Mouse (Mus musculus) G1E (cell line): Measurements from ENCODE around the gene Usp30. TPM values are rescaled to one million over a fixed set of nuclear protein-coding genes. Genes with fewer than 3 reads are reported as not detected.

ENCODE experiments used
- ATAC-seq: 2 replicates; pipeline ENCODE4 v1.8.0; 2016; ENCODE audit warnings: mild to moderate bottlenecking; ENCODE audit not compliant: insufficient number of reproducible peaks, poor library complexity, low FRiP score, severe bottlenecking; ENCODE audit errors: extremely low read depth
- DNase-seq: peaks from one replicate; pipeline ENCODE4 v3.0.0; 2012; ENCODE audit warnings: low spot score
- H3K27me3 ChIP-seq: 2 replicates; pipeline ENCODE4 v1.6.1; 2012; ENCODE audit warnings: mild to moderate bottlenecking, low read length, inconsistent platforms; ENCODE audit not compliant: insufficient read depth
- H3K36me3 ChIP-seq: replicated peaks from 2 replicates; pipeline ENCODE3; 2012; ENCODE audit warnings: mild to moderate bottlenecking, inconsistent platforms
- H3K4me1 ChIP-seq: 2 replicates; pipeline ENCODE4 v1.6.1; 2012; ENCODE audit warnings: low read depth, low read length, inconsistent platforms, mixed read lengths; ENCODE audit not compliant: insufficient read depth
- H3K4me3 ChIP-seq: 2 replicates; pipeline ENCODE4 v1.5.1; 2012; ENCODE audit warnings: low read depth, mild to moderate bottlenecking, inconsistent platforms, low read length, moderate library complexity, mixed read lengths
- H3K9me3 ChIP-seq: replicated peaks from 2 replicates; pipeline ENCODE4 v1.6.1; 2012; ENCODE audit warnings: inconsistent platforms
- CTCF ChIP-seq: IDR thresholded peaks from 2 replicates; pipeline ENCODE4 v1.5.1; 2012; ENCODE audit warnings: low read depth, low read length, inconsistent platforms, mixed read lengths
- GATA1 ChIP-seq: IDR thresholded peaks from 2 replicates; pipeline ENCODE4 v1.6.1; 2012; ENCODE audit warnings: borderline replicate concordance, low read length, inconsistent platforms, mixed read lengths
- GATA2 ChIP-seq: IDR thresholded peaks from 2 replicates; pipeline ENCODE4 v1.6.1; 2012; ENCODE audit warnings: low read depth, low read length, inconsistent platforms, borderline replicate concordance
- POLR2AphosphoS5 ChIP-seq: IDR thresholded peaks from 2 replicates; pipeline ENCODE4 v1.6.1; 2012; ENCODE audit warnings: low read depth, low read length, inconsistent platforms; ENCODE audit not compliant: insufficient replicate concordance
- TAL1 ChIP-seq: conservative IDR thresholded peaks from 2 replicates; pipeline ENCODE4 v1.6.1; 2012; ENCODE audit warnings: low read depth, low read length, inconsistent platforms, mixed read lengths
- polyA plus RNA-seq: library from polyadenylated mRNA; stranded (reverse); fragments of >175 nt; gene quantifications from 2 replicates; pipeline ENCODE4 v1.2.3, GENCODE M21; 2012
- total RNA-seq, 2 experiments: library from RNA; stranded (forward) in 1 of 2; stranded (reverse) in 1 of 2; fragments of 200-1000 nt in 1 of 2; fragments of >200 nt in 1 of 2; fragmentation: Nextera tagmentation in 1 of 2; gene quantifications; 2 replicates each; pipeline ENCODE4 v1.2.3; 2014 to 2017

Gene Usp30
- total and polyA plus RNA-seq, 3 experiments, result 7.6 to 11.8 (median 9.9) TPM

DNA sequence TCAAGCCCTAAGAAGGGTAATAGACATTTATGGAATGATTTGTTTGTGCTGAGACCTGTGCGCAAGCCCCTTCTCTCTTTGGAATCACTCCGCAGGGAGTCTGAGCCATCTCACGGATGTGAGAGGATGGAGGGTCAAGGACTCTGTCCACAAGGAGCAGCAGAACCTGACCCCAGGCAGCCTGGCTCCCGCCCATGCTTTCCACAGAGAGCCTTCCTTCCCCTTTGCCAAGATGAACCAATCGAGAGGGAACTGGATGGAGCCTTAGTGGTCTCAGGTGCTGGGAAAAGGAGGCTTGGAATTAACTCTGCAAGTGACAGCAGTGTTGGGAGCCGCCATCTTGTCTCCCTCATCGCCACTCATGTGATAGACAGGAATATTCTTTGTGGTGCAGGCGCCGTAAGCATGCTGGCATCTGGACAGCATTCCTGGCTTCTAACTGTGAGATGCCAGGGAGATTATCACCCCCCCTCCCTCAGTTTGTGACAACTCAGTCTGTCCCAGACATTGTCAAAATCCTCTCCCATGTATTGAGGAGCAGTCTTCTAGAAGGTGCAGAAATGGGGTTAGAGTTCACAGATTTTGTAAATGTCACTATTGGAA, 8.0 kb upstream of the Usp30 start:
- H3K27me3 ChIP-seq, result no peaks in the 10 kb centered on the region
- no peaks in the 10 kb centered on the region for H3K9me3 ChIP-seq
- ATAC-seq, result no peak
- H3K36me3 ChIP-seq, result no peaks in the 10 kb centered on the region
- no peak for TF ChIP-seq POLR2AphosphoS5
- TF ChIP-seq GATA2, result no peak
- no peak for TF ChIP-seq CTCF
- TF ChIP-seq TAL1, result no peak
- TF ChIP-seq GATA1, result no peak
- no peak for DNase-seq
- no peak overlapping the region for H3K4me3 ChIP-seq
- H3K4me1 ChIP-seq, result 0 out of 2 replicates have a peak, but pooled peaks cover 2% of the 10 kb centered on the region

DNA sequence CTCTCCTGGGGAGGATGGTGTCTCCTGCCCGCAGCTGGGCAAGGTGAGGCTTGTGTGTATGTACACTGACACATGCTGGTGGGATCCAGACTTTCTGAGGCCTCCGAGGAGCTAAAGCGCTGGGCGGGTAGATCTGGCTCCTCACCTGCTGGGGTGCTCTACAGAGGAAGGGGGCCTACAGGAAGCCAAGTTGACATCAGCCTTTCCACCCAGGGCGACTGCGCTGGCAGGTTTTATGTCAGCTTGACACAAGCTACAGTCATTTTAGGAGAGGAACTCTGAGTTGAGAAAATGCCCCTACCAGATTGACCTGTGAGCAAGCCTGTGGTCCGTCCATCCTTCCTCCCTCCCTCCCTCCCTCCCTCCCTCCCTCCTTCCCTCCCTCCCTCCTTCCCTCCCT, 3.6 kb upstream of the Usp30 start:
- TF ChIP-seq CTCF (no peak), GATA1 (no peak), TAL1 (no peak)
- no peak overlapping the region for H3K4me3 ChIP-seq
- no peaks in the 10 kb centered on the region for H3K9me3 ChIP-seq
- H3K27me3 ChIP-seq, result no peaks in the 10 kb centered on the region; the same call in 1 of the 2 replicates
- no peaks in the 10 kb centered on the region for H3K36me3 ChIP-seq
- ATAC-seq (no peak), DNase-seq (no peak)
- no peaks in the 10 kb centered on the region for H3K4me1 ChIP-seq

DNA sequence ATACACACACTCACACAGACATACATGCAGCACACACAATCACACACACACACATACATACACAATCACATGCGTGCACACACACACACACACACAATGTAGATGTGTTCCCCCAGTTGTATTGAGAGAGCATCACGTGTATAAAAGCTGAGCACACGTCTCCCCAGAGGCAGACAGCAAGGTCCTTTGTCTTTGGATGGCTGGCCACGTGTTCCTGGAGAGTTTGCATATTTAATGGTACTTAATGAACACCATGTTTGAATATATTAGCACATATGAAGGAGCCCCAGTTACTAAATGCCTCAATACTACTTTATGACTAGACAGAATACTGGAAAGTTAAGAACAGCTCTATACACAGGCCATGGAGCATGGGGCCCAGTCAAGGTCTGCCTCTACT, 1.3 kb upstream of the Usp30 start:
- TF ChIP-seq GATA1 (no peak), POLR2AphosphoS5 (no peak), CTCF (no peak), TAL1 (no peak), GATA2 (no peak)
- H3K36me3 ChIP-seq, result no peaks in the 10 kb centered on the region
- H3K27me3 ChIP-seq, result no peaks in the 10 kb centered on the region; the same call in 1 of the 2 replicates
- no peaks in the 10 kb centered on the region for H3K4me1 ChIP-seq
- no peak overlapping the region for H3K4me3 ChIP-seq
- no peaks in the 10 kb centered on the region for H3K9me3 ChIP-seq
- ATAC-seq (no peak), DNase-seq (no peak)

DNA sequence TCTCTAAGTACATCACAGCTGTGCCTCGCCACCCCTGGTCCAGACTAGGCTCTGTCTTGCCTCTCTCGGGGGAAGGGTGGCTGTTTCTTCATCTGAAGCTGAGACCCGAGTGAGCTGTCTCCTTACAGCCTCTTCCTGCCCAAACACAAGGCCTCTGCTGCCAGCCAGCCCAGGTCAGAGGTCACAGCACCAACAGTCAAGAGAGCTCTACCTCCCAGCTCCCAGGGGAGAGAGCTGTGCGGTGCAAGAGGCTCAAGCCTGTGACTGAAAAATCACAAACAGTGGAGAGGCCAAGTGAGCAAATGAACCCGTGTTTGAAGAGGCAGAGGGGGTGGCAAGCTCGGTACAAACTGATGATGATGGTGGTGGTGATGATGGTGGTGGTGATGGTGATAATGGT, 1.3 kb downstream of the Usp30 start:
- H3K4me1 ChIP-seq, result no peaks in the 10 kb centered on the region

DNA sequence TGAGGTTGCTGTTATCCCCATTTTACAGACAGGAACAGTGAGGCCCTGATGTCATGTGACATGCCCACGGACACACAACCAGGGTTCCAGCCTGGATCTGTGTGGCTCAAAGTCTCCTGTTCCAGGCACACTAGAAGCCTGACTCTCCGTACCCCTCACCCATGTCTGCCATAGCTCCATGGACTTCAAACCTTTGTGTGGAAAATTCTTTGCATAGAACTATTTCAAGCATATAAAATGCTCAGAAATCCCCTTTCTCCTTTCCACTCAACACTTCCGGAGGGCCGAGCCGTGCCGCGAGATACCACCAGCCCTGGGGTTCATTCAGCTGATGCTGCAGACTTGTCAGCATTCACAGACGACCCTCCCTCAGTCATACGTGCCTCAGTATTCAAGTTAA, 2.3 kb downstream of the Usp30 start:
- H3K4me1 ChIP-seq, result no peaks in the 10 kb centered on the region
- no peaks in the 10 kb centered on the region; the same call in 1 of the 2 replicates for H3K27me3 ChIP-seq
- no peaks in the 10 kb centered on the region for H3K36me3 ChIP-seq
- ATAC-seq (no peak), DNase-seq (no peak)
- H3K9me3 ChIP-seq, result no peaks in the 10 kb centered on the region
- no peak overlapping the region for H3K4me3 ChIP-seq
- no peak for TF ChIP-seq CTCF
- TF ChIP-seq GATA1, result no peak
- no peak for TF ChIP-seq TAL1
- no peak for TF ChIP-seq GATA2
- no peak for TF ChIP-seq POLR2AphosphoS5

More for the DNA sequence above, 1.3 kb downstream of the Usp30 start:
- DNase-seq (no peak), ATAC-seq (no peak)
- Histone ChIP-seq H3K36me3 (no peaks in the 10 kb centered on the region), H3K27me3 (no peaks in the 10 kb centered on the region; the same call in 1 of the 2 replicates), H3K4me3 (no peak overlapping the region), H3K9me3 (no peaks in the 10 kb centered on the region)
- TF ChIP-seq TAL1 (no peak), POLR2AphosphoS5 (no peak), GATA2 (no peak), CTCF (no peak), GATA1 (no peak)

DNA sequence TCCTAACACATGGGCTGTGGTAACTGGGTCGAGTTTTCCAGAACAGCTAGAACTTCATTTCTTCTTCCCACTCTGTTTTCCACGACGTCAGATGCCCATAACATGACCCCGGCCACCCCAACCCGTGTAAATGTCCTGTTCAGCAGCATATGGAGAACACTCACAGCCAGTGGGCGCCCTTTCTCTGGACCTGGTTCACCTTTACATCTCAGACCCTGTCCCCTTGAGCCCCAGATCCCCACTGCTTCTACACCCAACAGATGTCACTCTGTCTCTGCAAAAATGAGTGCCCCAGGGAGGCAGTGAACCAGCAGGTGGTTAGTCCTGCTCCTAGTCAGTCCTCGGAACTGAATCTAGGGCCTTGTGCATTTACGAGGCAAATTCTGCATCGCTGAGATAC, 2.7 kb downstream of the Usp30 start:
- ATAC-seq (no peak), DNase-seq (no peak)
- TF ChIP-seq TAL1 (no peak), CTCF (no peak), POLR2AphosphoS5 (no peak), GATA2 (no peak), GATA1 (no peak)
- Histone ChIP-seq H3K36me3 (no peaks in the 10 kb centered on the region), H3K4me1 (no peaks in the 10 kb centered on the region), H3K4me3 (no peak overlapping the region), H3K27me3 (no peaks in the 10 kb centered on the region; the same call in 1 of the 2 replicates), H3K9me3 (no peaks in the 10 kb centered on the region)

DNA sequence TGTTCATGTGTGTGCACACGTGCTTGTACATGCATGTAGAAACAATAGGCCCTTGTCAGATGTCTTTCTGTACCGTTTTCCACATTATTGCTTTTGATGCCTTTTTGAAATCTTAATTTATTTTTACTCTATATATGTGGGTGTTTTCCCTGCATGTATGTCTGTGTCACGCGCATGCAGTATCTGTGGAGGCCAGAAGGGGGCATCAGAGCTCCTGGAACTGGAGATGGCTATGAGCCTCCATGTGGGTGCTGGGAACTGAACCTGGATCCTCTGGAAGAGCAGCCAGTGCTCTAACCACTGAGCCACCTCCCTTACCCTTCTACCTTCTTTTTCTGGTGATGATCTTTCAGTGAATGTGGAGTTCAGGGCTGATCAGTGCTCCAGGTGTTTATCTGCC, 5.6 kb downstream of the Usp30 start:
- peaks cover 3% of the 10 kb centered on the region; the same call in 1 of the 2 replicates for H3K27me3 ChIP-seq
- TF ChIP-seq CTCF, result no peak
- TF ChIP-seq GATA1, result no peak
- no peak for TF ChIP-seq POLR2AphosphoS5
- TF ChIP-seq GATA2, result no peak
- no peak for TF ChIP-seq TAL1
- no peaks in the 10 kb centered on the region for H3K9me3 ChIP-seq
- ATAC-seq (no peak), DNase-seq (no peak)
- H3K36me3 ChIP-seq, result no peaks in the 10 kb centered on the region
- H3K4me1 ChIP-seq, result no peaks in the 10 kb centered on the region
- no peak overlapping the region for H3K4me3 ChIP-seq
